In the genomic region with DNA sequence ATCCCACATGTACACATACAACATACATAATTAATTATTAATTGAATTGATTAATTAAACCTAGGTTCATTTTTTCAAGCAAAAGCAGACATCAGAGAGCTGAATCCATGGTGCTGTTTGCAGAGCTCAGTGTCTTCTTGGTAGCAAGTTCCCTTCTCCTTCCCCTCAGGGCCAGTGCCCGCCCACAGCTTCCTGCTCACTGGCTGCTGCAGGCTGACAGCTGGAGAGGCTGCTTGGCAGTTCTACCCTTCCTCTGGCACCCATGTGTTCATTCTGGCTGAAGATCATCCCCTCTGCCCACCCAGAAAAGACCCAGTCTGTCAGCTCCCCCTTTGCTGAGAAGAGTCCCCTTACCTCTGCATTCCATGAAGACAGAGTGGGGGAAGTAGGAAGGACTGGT, we compare ENCODE assay signal across 27 mouse cellular contexts. TPM values are rescaled to one million over a fixed set of nuclear protein-coding genes. Genes with fewer than 3 reads are reported as not detected.
"Had no signal": no experiment of that assay in that cellular context is flagged by ENCODE, and none has a peak within 500 bp of the region (broad histone marks: within the 10 kb centered on the region; RNA-seq: fewer than 3 reads in every experiment).

No protein-coding gene starts in this region.

- H3K36me3 ChIP-seq: limb, embryonic 12.5 days; limb, embryonic 15.5 days; midbrain, embryonic 10.5 days; neural tube, embryonic 13.5 days had no signal

- H3K4me1 ChIP-seq: limb, embryonic 12.5 days; limb, embryonic 15.5 days; megakaryocyte, embryonic 14.5 days had no signal

- DNase-seq: kidney, adult 2 months; kidney, postnatal 25 days; layer of hippocampus, adult 9-11 months; liver, postnatal 0 days; lung, embryonic 14.5 days; lung, postnatal 10 days; lung, postnatal 36 days; midbrain, embryonic 14.5 days; right cerebral cortex, postnatal 25 days; thymus, adult 18-20 months; thymus, postnatal 36 days had no signal

- H3K9ac ChIP-seq: limb, embryonic 12.5 days; limb, embryonic 15.5 days; liver, embryonic 14.5 days; liver, postnatal 0 days; lung, embryonic 14.5 days; neural tube, embryonic 13.5 days had no signal

- H3K4me3 ChIP-seq: layer of hippocampus, adult 2 months; limb, embryonic 12.5 days; limb, embryonic 15.5 days; megakaryocyte, embryonic 14.5 days; midbrain, embryonic 10.5 days; neural tube, embryonic 13.5 days had no signal

- H3K4me2 ChIP-seq: limb, embryonic 12.5 days; limb, embryonic 15.5 days; liver, embryonic 11.5 days; lung, embryonic 14.5 days; neural tube, embryonic 13.5 days had no signal

- ATAC-seq: intestine, postnatal 0 days; liver, postnatal 0 days had no signal

- H3K9me3 ChIP-seq: limb, embryonic 12.5 days; limb, embryonic 15.5 days; megakaryocyte, embryonic 14.5 days; midbrain, embryonic 10.5 days; neural tube, embryonic 13.5 days had no signal

- H3K27ac ChIP-seq: kidney, postnatal 0 days; layer of hippocampus, adult 2 months; limb, embryonic 12.5 days; limb, embryonic 15.5 days; liver, embryonic 14.5 days; midbrain, embryonic 10.5 days; neural tube, embryonic 13.5 days had no signal

- H3K27me3 ChIP-seq: limb, embryonic 12.5 days; limb, embryonic 15.5 days; megakaryocyte, embryonic 14.5 days; neural tube, embryonic 13.5 days had no signal

RNA-seq across cellular contexts. Expression of gene Gp2, which starts 40.6 kb away (rescaled TPM):
- total RNA-seq: layer of hippocampus, adult 2 months; layer of hippocampus, postnatal 25 days; left cerebral cortex, adult 18-20 months; left cerebral cortex, postnatal 10 days; left cerebral cortex, postnatal 36 days; neutrophil, adult 5-6 weeks had no signal
- polyA plus RNA-seq: kidney, embryonic 14.5 days; limb, embryonic 12.5 days; limb, embryonic 15.5 days; liver, embryonic 11.5 days; liver, embryonic 14.5 days; liver, postnatal 0 days; lung, embryonic 14.5 days; midbrain, embryonic 10.5 days; midbrain, embryonic 14.5 days; neural tube, embryonic 13.5 days had no signal
